Mouse (Mus musculus) kidney, embryonic 15.5 days (tissue): ENCODE measurements around the gene 2300003K06Rik. TPM values are rescaled to one million over a fixed set of nuclear protein-coding genes. Genes with fewer than 3 reads are reported as not detected.
"Not testable (repeated sequence)": the region's sequence is repeated elsewhere in the genome, so short reads cannot be mapped to it uniquely, and the experiment has no call there.

Experiments
- ATAC-seq: fragments of 200-750 bp; cut with Nextera tagmentation; replicated peaks from 2 replicates; pipeline ENCODE4 v1.8.0; 2017; ENCODE audit warnings: moderate TSS enrichment; ENCODE audit not compliant: low FRiP score
- H3K27ac ChIP-seq: fragments of 300-500 bp; sonication (generic); 2 replicates; pipeline ENCODE4 v1.5.1; 2015; ENCODE audit warnings: mild to moderate bottlenecking, inconsistent platforms
- H3K27me3 ChIP-seq: fragments of 300-500 bp; sonication (generic); 2 replicates; pipeline ENCODE4 v1.6.1; 2015; ENCODE audit warnings: inconsistent platforms
- H3K36me3 ChIP-seq: fragments of 300-500 bp; sonication (generic); 2 replicates; pipeline ENCODE4 v1.6.1; 2015; ENCODE audit warnings: inconsistent platforms
- H3K4me1 ChIP-seq: fragments of 300-500 bp; sonication (generic); 2 replicates; pipeline ENCODE4 v1.6.1; 2015; ENCODE audit warnings: inconsistent platforms
- H3K4me2 ChIP-seq: fragments of 300-500 bp; sonication (generic); 2 replicates; pipeline ENCODE4 v1.6.1; 2015; ENCODE audit warnings: moderate library complexity, mild to moderate bottlenecking, inconsistent platforms
- H3K4me3 ChIP-seq: fragments of 300-500 bp; sonication (generic); replicated peaks from 2 replicates; pipeline ENCODE4 v1.5.1; 2015; ENCODE audit warnings: mild to moderate bottlenecking, inconsistent platforms
- H3K9ac ChIP-seq: fragments of 300-500 bp; sonication (generic); 2 replicates; pipeline ENCODE4 v1.6.1; 2015; ENCODE audit warnings: mild to moderate bottlenecking, inconsistent platforms
- H3K9me3 ChIP-seq: fragments of 300-500 bp; sonication (generic); replicated peaks from 2 replicates; pipeline ENCODE4 v1.6.1; 2016; ENCODE audit warnings: inconsistent platforms
- WGBS: fragments of 180-500 bp; shearing (Covaris S2); methylation state at CpG from one replicate; pipeline ENCODE4 v1.1.7; 2015; ENCODE audit warnings: mixed read lengths; 5-methylcytosine and 5-hydroxymethylcytosine counted together
- polyA plus RNA-seq: library from polyadenylated mRNA; unstranded; fragments of >200 nt; fragmentation: Nextera tagmentation; extraction: Ambion mirVana; gene quantifications from 2 replicates; pipeline ENCODE4 v1.2.1, GENCODE M21; 2015

The 2300003K06Rik gene
- polyA plus RNA-seq = not detected in 2 replicates

DNA sequence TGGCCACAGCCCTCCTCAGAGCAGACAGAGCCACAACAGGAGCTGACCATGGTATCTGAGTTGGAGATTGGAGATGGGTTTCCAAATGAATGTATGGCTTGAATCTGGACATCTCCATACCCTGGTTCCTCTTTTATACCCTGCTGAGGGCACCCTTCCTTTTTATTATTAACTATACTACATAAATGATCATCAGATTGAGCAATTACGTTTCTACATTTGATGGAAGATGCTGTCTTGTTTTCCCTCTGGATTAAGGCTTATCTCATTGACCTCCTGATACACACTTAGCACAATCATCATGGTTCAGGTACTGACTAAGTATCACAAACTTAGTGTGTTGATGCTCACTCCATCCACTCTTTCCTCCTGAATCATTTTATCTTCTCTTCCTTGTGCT lies at the start of gene 2300003K06Rik:
2300003K06Rik (minus strand) TSS at position 101 of the 400 bp plus-strand sequence.
- no peaks in the 10 kb centered on the region for H3K36me3 ChIP-seq
- WGBS = 78% methylated on average over 1 of the region's 1 CpGs
- H3K27ac ChIP-seq = no peak within 1 kb of the TSS
- H3K4me1 ChIP-seq = no peaks in the 10 kb centered on the region
- no peak within 1 kb of the TSS for H3K4me3 ChIP-seq
- no peaks in the 10 kb centered on the region for H3K9me3 ChIP-seq
- no peak within 1 kb of the TSS for H3K9ac ChIP-seq
- no peak within 1 kb of the TSS for H3K4me2 ChIP-seq
- ATAC-seq = no peak
- no peaks in the 10 kb centered on the region for H3K27me3 ChIP-seq

DNA sequence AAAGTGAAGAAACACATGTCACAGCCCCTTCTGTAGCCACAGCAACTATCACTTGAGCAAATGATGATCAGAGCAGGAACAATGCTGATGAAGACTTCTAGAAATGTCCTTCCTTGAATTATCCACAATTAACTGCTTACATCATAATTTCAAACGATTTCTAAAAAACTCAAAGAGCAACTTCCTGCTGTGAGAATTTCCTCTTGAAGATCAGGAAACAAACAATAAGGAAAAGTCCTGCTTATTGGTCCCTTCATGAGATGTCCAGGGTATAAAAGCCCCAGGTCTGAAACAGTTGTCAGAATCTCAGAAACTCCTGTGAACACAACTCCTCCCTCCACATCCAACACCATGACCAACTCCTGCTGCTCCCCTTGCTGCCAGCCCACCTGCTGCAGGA lies 41.0 kb upstream of the 2300003K06Rik start, which contains the start of gene Gm11567:
Gm11567 (plus strand) TSS at position 301 of the 400 bp plus-strand sequence.
- WGBS = 51% methylated on average over 1 of the region's 1 CpGs
- H3K4me1 ChIP-seq, ATAC-seq: not testable (repeated sequence)

DNA sequence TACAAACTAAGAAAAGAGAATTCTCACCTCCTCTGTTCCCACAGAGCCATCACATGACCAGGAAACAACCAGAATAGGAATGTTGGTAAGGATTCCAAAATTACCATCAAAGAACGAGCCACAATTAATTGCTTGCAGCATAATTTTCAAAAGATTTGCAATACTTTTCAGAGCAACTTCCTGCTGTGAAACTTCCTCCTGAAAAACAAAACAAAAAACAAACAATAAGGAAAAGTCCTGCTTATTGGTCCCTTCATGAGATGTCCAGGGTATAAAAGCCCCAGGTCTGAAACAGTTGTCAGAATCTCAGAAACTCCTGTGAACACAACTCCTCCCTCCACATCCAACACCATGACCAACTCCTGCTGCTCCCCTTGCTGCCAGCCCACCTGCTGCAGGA lies 35.2 kb upstream of the 2300003K06Rik start, which contains the start of gene Krtap9-1:
Krtap9-1 (plus strand) TSS at position 301 of the 400 bp plus-strand sequence.
- not testable (repeated sequence) for ATAC-seq, H3K9ac ChIP-seq, H3K27me3 ChIP-seq, H3K36me3 ChIP-seq, H3K9me3 ChIP-seq, H3K27ac ChIP-seq, H3K4me2 ChIP-seq, H3K4me3 ChIP-seq, H3K4me1 ChIP-seq
- 70% methylated on average over 1 of the region's 1 CpGs for WGBS

More for the DNA sequence above, 41.0 kb upstream of the 2300003K06Rik start, which contains the start of gene Gm11567:
- not testable (repeated sequence) for H3K9me3 ChIP-seq, H3K4me2 ChIP-seq, H3K27me3 ChIP-seq, H3K36me3 ChIP-seq, H3K27ac ChIP-seq, H3K9ac ChIP-seq, H3K4me3 ChIP-seq

DNA sequence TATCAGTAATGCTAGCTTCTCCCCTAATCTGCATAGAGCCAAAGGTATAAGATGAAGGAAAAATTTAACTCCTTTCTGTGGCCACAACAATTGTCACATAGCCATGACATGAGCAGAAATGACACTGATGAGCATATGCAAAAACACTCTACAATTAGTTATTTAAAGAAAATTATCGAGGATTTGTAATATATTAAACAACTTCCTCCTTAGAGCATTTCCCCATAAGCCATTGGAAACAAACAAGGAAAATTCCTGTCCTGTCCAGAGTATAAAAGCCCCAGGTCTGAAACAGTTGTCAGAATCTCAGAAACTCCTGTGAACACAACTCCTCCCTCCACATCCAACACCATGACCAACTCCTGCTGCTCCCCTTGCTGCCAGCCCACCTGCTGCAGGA lies 26.3 kb upstream of the 2300003K06Rik start, which contains the start of gene Gm11559:
Gm11559 (plus strand) TSS at position 301 of the 400 bp plus-strand sequence.
- not testable (repeated sequence) for H3K4me1 ChIP-seq, H3K36me3 ChIP-seq, H3K27ac ChIP-seq

DNA sequence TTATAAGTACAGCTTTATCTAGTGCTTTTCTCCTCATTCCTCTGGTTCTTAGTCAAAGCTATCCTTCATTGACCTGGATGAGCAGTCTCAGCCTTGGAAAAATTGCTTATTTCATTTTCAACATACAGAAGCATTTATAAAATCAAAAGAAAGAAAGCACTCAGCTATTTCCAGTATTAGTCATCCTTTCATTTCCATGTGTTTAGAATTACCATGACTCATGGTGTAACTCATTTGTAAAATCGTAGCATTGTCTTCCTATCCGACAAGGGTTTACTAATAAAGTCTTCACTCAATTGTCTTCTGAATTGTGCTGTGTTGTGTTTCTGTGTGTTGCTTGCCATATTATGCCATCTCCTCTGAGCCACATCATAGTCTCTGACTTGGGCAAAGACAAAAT lies 20.9 kb upstream of the 2300003K06Rik start:
- 76% methylated on average over 2 of the region's 2 CpGs for WGBS
- no peak for ATAC-seq

More for the DNA sequence above, 26.3 kb upstream of the 2300003K06Rik start, which contains the start of gene Gm11559:
- not testable (repeated sequence) for H3K4me2 ChIP-seq, H3K27me3 ChIP-seq, H3K4me3 ChIP-seq, ATAC-seq, H3K9ac ChIP-seq, H3K9me3 ChIP-seq
- WGBS = 69% methylated on average over 1 of the region's 1 CpGs

DNA sequence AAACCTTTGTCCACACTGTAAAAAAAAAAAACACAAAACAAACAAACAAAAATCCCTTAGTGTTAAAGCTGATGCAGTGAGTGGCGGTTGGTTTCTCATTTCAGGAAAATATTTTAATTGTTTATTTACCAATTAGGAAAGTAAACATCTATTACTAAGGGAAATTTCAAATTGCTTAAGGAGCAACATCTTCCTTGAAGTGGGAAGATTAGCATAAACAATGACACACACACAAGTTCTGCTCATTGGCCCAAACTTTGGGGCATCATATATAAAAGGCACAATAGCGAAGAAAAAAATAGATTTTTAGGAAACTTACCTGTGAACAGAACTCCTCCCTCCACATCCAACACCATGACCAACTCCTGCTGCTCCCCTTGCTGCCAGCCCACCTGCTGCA lies 19.8 kb upstream of the 2300003K06Rik start, which contains the start of gene Gm11568:
Gm11568 (plus strand) TSS at position 301 of the 400 bp plus-strand sequence.
- H3K27ac ChIP-seq = no peak within 1 kb of the TSS
- H3K4me1 ChIP-seq = no peaks in the 10 kb centered on the region
- ATAC-seq = no peak
- no peaks in the 10 kb centered on the region for H3K36me3 ChIP-seq
- no peak within 1 kb of the TSS for H3K9ac ChIP-seq
- H3K4me2 ChIP-seq = no peak within 1 kb of the TSS
- H3K4me3 ChIP-seq = no peak within 1 kb of the TSS
- no peaks in the 10 kb centered on the region for H3K9me3 ChIP-seq
- 85% methylated on average over 2 of the region's 2 CpGs for WGBS
- no peaks in the 10 kb centered on the region for H3K27me3 ChIP-seq

More for the DNA sequence above, 20.9 kb upstream of the 2300003K06Rik start:
- H3K9me3 ChIP-seq = no peaks in the 10 kb centered on the region
- H3K4me1 ChIP-seq = no peaks in the 10 kb centered on the region
- no peaks in the 10 kb centered on the region for H3K27me3 ChIP-seq
- H3K9ac ChIP-seq = no peak overlapping the region
- no peak overlapping the region for H3K4me3 ChIP-seq
- no peaks in the 10 kb centered on the region for H3K36me3 ChIP-seq
- no peak overlapping the region for H3K4me2 ChIP-seq
- H3K27ac ChIP-seq = no peak overlapping the region

DNA sequence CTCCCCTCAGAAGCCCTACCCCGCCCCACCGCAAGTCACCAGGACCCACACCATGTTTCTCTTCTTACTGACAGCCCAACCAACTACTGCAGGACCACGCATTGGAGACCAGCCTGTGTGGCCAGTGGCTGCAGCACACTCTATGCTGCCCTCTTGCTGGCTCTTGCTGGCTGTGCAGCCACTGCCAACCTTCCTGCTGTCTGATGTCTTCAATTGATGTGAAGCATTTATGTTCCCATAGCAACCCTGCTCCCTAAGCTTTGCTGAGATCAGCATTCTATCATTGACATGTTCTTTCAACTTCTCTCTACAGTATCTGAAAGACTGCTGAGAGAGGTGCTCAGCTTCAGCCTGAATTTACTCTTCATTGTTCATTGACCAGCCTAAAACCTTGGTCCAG lies 16.3 kb upstream of the 2300003K06Rik start:
- Histone ChIP-seq H3K4me3 (no peak overlapping the region), H3K36me3 (no peaks in the 10 kb centered on the region), H3K27ac (no peak overlapping the region), H3K9me3 (no peaks in the 10 kb centered on the region), H3K9ac (no peak overlapping the region), H3K4me1 (no peaks in the 10 kb centered on the region), H3K4me2 (no peak overlapping the region), H3K27me3 (no peaks in the 10 kb centered on the region)
- ATAC-seq = no peak
- 60% methylated on average over 3 of the region's 3 CpGs for WGBS

DNA sequence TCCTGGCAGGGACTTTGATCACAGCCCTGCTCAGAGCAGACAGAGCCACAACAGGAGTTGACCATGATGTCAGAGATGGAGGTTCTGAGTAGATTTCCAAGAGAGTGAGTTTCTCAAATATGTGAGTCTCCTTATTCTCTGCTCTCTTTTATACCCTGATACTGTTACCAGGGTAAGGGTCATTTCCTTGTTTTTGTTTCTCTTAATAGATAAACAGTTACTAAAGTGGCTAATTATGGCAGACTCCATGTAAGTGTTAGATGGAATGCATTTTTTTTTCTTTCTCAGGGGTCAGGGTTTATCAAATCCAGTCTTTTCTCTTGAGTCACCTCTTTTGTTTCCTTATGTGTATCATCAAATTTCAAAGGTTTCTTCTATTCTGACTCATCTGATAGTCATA lies 13.6 kb upstream of the 2300003K06Rik start, which contains the start of gene Krtap4-16:
Krtap4-16 (minus strand) TSS at position 101 of the 400 bp plus-strand sequence.
- ATAC-seq = no peak
- Histone ChIP-seq H3K4me2 (no peak within 1 kb of the TSS), H3K4me3 (no peak within 1 kb of the TSS), H3K9me3 (no peaks in the 10 kb centered on the region), H3K36me3 (no peaks in the 10 kb centered on the region), H3K4me1 (no peaks in the 10 kb centered on the region), H3K9ac (no peak within 1 kb of the TSS), H3K27me3 (no peaks in the 10 kb centered on the region), H3K27ac (no peak within 1 kb of the TSS)

DNA sequence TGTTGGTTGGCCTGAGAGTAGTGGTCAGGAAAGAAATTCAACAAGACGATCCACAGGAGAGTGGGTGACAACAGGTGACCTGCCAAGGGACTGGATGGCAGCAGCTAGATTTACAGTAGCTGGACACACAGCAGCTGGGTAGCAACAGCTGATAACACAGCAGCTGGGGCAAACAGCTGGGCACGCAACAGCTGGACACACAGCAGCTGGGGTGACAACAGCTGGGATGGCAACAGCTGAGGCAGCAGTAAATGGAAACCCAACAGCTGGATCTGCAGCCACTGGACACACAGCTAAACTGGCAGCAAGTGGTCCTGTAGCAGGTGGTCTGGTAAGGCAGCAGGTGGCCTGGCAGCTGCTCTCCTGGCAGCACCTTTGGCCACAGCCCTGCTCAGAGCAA lies 8.9 kb upstream of the 2300003K06Rik start:
- no peaks in the 10 kb centered on the region for H3K36me3 ChIP-seq
- H3K4me3 ChIP-seq = no peak overlapping the region
- no peaks in the 10 kb centered on the region for H3K9me3 ChIP-seq
- WGBS = 89% methylated on average over 2 of the region's 2 CpGs
- no peaks in the 10 kb centered on the region for H3K4me1 ChIP-seq
- no peak overlapping the region for H3K9ac ChIP-seq
- no peaks in the 10 kb centered on the region for H3K27me3 ChIP-seq
- no peak for ATAC-seq
- H3K27ac ChIP-seq = no peak overlapping the region
- H3K4me2 ChIP-seq = no peak overlapping the region

DNA sequence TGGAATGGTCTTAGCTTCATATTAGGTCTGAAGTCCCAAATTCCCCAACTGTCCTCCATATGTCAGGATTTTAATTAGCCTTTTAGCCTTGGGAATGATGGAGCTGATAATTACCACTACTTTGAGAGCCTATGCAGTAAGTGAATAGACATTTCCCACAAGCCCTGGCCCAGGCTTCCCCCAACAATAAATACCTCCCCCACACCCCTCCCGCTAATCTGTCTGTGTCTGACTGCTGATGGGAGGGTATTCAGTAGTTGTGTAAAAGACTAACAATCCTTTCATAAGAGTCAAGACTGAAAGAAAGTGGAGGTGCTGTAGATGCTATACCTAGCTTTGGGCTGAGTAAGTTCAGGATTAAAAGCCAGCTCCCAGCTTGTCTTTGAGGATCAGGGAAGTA lies 4.3 kb upstream of the 2300003K06Rik start:
- H3K9ac ChIP-seq = no peak overlapping the region
- 19% methylated on average over 1 of the region's 1 CpGs for WGBS

DNA sequence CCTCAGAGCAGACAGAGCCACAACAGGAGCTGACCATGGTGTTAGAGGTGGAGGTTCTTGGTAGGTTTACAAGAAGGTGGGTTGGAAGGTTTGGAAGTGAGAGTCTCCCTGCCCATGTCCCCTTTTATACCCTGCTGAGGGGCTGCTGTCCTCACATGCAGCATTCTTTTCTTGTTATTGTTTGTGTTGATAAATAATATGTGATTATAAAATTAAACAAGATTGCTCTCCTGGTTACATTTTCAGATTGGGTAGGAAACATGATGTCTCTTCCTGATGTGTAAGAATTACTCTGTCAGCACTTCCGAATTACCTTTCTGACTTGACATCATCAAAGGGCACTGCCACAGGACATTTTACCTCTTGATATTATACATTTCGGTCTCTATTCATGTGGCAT lies 22.3 kb downstream of the 2300003K06Rik start, which contains the start of gene Gm11564:
Gm11564 (minus strand) TSS at position 101 of the 400 bp plus-strand sequence.
- H3K36me3 ChIP-seq, H3K4me3 ChIP-seq, H3K27ac ChIP-seq, H3K9me3 ChIP-seq, H3K4me2 ChIP-seq, H3K4me1 ChIP-seq, H3K27me3 ChIP-seq, H3K9ac ChIP-seq, ATAC-seq: not testable (repeated sequence)
- WGBS = 72% methylated on average over 2 of the region's 2 CpGs

More for the DNA sequence above, 4.3 kb upstream of the 2300003K06Rik start:
- no peaks in the 10 kb centered on the region for H3K4me1 ChIP-seq
- no peaks in the 10 kb centered on the region for H3K27me3 ChIP-seq
- no peak overlapping the region for H3K27ac ChIP-seq
- H3K4me3 ChIP-seq = no peak overlapping the region
- ATAC-seq = no peak
- H3K9me3 ChIP-seq = no peaks in the 10 kb centered on the region
- no peaks in the 10 kb centered on the region for H3K36me3 ChIP-seq
- no peak overlapping the region for H3K4me2 ChIP-seq

DNA sequence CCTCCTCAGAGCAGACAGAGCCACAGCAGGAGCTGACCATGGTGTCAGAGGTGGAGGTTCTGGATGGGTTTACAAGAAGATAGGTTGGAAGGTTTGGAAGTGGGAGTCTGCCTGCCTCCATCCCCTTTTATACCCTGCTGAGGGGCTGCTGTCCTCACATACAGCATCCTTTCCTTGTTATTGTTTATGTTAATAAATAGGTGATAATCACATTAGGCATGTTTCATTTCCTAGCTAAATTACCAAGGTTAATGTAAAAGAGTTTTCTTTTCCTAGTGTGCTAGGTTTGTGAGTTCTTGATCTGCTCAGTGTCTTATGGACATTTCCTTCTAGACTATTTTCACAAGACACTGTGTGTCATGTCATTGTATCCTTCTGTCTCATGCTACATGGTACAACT lies 28.1 kb downstream of the 2300003K06Rik start, which contains the start of gene Krtap4-13:
Krtap4-13 (minus strand) TSS at position 101 of the 400 bp plus-strand sequence.
- not testable (repeated sequence) for H3K27ac ChIP-seq, H3K4me1 ChIP-seq, ATAC-seq, H3K9me3 ChIP-seq, H3K4me3 ChIP-seq, H3K9ac ChIP-seq, H3K4me2 ChIP-seq, H3K27me3 ChIP-seq, H3K36me3 ChIP-seq

DNA sequence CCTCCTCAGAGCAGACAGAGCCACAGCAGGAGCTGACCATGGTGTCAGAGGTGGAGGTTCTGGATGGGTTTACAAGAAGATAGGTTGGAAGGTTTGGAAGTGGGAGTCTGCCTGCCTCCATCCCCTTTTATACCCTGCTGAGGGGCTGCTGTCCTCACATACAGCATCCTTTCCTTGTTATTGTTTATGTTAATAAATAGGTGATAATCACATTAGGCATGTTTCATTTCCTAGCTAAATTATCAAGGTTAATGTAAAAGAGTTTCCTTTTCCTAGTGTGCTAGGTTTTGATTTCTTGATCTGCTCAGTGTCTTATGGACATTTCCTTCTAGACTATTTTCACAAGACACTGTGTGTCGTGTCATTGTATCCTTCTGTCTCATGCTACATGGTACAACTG lies 33.5 kb downstream of the 2300003K06Rik start, which contains the start of gene Gm11554:
Gm11554 (minus strand) TSS at position 101 of the 400 bp plus-strand sequence.
- not testable (repeated sequence) for H3K4me1 ChIP-seq, H3K4me3 ChIP-seq, ATAC-seq, H3K9ac ChIP-seq, H3K36me3 ChIP-seq, H3K27me3 ChIP-seq, H3K4me2 ChIP-seq, H3K27ac ChIP-seq, H3K9me3 ChIP-seq
- WGBS = no CpG with 5 or more reads among the region's 1 CpGs
